Mouse (Mus musculus): ENCODE results near the gene Cmtr1.
A peak's percentile ranks its signal among the peaks of the same experiment; 100 is the strongest.

Gene Cmtr1

DNA sequence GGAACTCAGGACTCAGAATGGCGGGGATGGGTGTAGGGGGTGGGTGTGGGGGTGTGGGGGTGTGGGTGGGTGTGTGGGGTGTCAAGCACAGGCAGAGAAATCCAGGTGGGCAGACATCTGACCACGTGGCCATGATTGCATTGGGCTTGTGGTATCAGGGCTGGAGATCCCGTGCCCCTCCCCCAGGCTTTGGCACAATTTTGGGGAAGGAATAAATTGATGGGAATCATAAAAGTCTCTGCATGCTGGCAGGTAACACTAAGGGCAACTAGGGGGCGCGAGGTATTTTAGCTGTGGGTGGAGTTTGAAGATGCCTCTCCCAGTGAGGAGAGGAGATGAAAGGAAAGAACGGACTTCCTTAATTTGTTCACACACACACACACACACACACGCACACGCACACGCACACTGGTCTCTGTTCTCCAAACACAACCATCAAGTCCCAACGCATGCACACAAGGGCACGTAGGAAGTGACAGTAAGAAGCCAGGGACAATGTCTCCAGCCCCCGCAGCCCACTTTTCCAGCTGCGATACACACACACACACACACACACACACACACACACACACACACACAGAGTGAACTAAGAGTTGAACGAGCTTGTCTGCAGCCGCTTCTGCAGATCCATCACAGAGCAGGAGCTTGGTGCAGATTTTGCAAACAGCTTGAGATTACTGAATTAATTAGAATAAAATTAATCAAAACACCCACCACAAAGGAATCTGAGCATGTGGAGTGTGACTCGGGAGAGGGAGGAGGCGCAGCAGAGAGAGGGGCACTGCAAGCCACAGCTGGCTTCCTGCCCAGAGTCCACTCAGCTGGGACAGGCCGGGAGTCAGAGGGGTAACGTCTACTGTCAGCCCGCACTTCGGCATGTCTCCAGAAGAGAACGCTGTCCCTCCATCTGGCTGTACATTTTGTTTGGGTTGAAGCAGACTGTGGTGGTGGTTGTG, 77.7 kb downstream of the Cmtr1 start:
- DNase-seq = peak; percentile 61 to 74

DNA sequence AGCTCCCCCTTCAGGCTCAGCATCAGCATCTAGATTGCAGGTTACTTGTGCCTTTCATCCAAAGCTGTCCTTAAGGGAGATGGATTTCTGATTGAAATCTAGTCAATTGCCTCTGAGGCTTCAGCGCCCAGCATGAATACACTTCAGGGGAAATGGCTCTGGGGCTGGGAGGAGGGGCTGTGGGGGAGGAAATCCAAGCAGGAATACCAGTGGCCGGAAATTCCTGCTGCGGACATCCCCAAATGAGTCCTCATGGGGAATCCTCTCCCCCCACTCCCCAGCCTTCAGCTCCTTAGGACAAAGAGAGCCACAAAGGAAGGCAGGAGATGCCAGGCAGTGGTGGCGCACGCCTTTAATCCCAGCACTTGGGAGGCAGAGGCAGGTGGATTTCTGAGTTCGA, 87.1 kb downstream of the Cmtr1 start:
- DNase-seq = peak in 1 of 2 experiments; percentile 28

DNA sequence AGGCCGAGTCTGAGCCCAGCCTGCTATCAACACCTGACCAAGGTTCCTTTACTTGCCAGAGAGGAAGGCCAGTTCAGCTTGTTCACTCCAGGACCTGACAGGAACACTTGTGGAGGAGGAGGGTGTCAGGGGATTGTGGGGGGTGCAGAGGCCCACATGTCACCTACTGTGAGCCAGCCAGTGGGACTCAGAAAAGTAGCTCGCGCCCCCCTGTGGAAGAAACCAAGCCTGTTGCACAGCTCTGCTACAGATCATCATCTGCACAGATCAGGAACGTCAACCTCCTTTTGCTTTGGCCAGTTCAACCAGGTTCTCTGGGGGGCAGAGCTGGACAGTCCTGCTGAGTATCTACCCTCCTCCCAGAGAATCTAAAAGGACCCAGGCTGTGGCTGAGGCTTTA, 94.1 kb downstream of the Cmtr1 start:
- DNase-seq = no peak
